Mouse (Mus musculus) adrenal gland, postnatal 0 days (tissue): ENCODE results near the gene Trak1. TPM values are rescaled to one million over a fixed set of nuclear protein-coding genes. Genes with fewer than 3 reads are reported as not detected.

Experiments used
- polyA plus RNA-seq: library from polyadenylated mRNA; unstranded; fragments of >200 nt; fragmentation: Nextera tagmentation; extraction: Ambion mirVana; gene quantifications from 2 replicates; pipeline ENCODE4 v1.2.1, GENCODE M21; 2015

The Trak1 gene
- polyA plus RNA-seq: 13.1 and 13.4 TPM in 2 replicates

DNA sequence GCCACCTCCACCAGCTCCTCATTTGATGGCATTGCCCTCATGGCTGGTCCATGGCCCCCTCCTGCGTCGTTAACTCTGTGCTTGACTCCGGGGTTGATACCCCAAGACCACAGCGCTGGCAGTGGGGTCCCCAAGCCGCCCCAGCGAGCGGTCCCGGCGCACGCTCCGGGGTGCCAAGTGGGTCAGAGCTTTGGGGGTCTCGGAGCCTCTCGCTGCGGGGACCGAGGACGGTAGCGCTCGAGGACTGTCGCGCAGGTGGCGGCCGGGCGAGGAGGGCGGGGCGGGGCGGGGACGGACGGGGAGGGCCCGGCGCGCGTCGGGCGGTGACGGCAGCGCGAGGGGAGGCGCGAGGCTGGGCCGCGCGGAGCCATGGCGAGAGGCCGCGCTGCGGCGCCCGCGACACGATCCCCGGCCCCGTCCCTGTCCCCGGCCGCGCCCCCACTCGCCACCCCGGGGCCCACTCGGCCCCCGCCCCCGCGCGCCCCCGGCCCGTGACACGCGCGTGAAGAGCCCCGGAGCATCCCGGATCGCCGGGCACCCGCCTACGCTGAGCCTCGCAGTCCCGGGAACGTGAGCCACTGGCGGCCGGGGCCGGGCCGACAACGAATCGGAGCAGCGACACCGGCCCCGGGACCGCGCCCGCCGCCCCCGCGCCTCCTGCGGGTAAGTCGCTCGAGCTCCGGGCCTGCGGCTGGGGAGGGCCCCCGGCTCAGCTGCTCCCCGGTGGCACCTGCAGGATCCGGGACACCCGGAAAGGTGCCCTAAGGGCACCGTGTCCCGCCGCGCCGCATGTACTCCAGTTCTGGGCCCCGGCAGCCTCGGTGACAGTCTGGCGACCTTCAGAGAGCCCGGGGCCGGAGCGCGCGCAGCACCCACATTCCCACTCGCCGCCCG lies at the start of gene Trak1:
TSS of gene Trak1 (plus strand) at position 332 of the 894 bp plus-strand sequence.

DNA sequence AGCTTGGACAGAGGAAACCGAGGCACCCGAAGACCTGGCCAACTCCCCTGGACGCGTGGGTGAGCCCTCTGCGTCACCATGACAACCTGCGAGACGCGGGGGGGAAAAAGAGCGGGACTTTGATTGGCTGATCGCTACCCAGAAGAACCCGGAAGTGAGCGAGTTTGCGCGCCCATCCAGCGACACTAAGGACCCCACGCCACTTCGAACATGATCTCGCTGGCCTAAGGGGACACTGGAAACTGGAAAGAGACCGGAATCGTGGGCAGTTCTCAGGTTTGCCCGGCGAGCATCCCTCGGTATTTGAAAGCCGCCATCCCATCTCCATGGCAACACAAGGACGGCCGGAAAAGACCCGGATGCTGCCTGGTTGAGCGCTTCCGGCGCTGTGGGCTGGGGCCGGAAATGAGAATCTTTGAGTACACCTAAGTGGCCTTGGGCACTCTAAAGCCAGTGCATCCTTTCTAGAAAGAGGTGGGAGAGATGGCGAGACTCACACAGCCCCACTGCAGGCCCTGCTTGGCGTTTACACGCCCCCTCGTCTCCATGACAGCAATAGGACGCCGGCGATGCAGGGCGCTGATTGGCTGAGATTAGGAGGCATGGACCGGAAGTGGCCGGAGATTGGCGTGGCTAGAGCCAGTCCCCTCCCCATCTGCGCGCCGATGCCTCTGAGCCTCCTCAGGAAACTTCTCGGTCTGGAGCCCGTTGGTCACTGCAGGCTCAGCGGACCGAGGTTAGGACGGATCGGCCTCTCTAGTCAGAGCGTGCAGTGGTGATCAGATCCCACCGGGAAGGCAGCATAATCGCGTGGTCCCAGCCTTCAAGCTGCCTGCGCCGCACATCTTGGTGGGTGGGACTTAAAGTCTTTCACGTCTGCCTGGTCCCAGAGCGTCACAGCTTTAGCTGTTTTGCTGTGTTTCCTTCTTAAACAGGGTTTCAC lies 19.9 kb upstream of the Trak1 start, which contains the start of gene Ulk4:
TSS of gene Ulk4 (minus strand) at position 80 of the 943 bp plus-strand sequence.

GRCm38 (mm10) chr9:121495529-121495928 lies 198.2 kb downstream of the Trak1 start, which contains the start of gene Cck:
Gene Cck, minus strand, starts transcription at chr9:121495694.

Other genes with a start within 250 kb of the Trak1 start
- 93.2 and 106 TPM in 2 replicates for gene Ulk4, start 20.3 kb upstream of the Trak1 start, polyA plus RNA-seq
- gene Cck, start 198.2 kb downstream of the Trak1 start, polyA plus RNA-seq: not detected in 2 replicates